ENCODE assay signal across 8 mouse cellular contexts in the genomic region with DNA sequence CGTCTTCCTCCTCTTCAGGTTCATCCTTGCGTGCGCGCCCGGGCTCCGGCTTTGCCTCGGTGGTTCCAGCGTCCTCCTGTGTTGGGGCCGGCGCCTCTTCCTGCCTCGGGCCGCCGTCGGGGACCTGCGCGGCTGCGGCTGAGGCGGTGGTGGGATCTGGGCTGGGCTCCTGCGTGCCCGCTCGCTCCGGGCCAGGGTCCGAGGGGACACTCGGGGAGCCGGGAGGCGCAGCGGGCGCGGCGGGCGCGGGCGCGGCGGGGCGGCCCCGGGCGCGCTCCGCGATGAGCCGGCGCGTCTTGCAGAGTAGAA. TPM values are rescaled to one million over a fixed set of nuclear protein-coding genes. Genes with fewer than 3 reads are reported as not detected.
DNase-seq lines count a peak whose midpoint lies in the region; ATAC-seq and TF ChIP-seq lines count a peak whose summit lies in the region.
"Had no signal": no experiment of that assay in that cellular context is flagged by ENCODE, and none has a peak within 500 bp of the region (broad histone marks: within the 10 kb centered on the region; RNA-seq: fewer than 3 reads in every experiment).

No protein-coding gene starts in this region.

- peak overlapping the region; percentile 92 for H3K4me3 ChIP-seq in layer of hippocampus, adult 2 months
- H3K4me3 ChIP-seq in embryonic facial prominence, embryonic 11.5 days (ENCODE audit: low read depth, low read length), result peak overlapping the region; percentile 70
- H3K4me3 ChIP-seq in hindbrain, embryonic 12.5 days, result peak overlapping the region; percentile 92
- H3K4me3 ChIP-seq in midbrain, embryonic 14.5 days (replicated peaks; ENCODE audit: low read depth, low read length), result peak overlapping the region; percentile 95

- TF ChIP-seq CTCF in layer of hippocampus, adult 2 months (conservative IDR thresholded peaks at IDR 0.05), result no peak

- H3K9me3 ChIP-seq in embryonic facial prominence, embryonic 11.5 days (replicated peaks; ENCODE audit: control insufficient read depth, low read length), result no peaks in the 10 kb centered on the region
- no peaks in the 10 kb centered on the region for H3K9me3 ChIP-seq in hindbrain, embryonic 12.5 days (replicated peaks)
- H3K9me3 ChIP-seq in midbrain, embryonic 14.5 days (ENCODE audit: control insufficient read depth, low read length), result no peaks in the 10 kb centered on the region

- no peaks in the 10 kb centered on the region; the same call in 1 of the 2 replicates for H3K4me1 ChIP-seq in embryonic facial prominence, embryonic 11.5 days (ENCODE audit: control insufficient read depth, insufficient read depth, low read length)
- peaks cover 38% of the 10 kb centered on the region for H3K4me1 ChIP-seq in hindbrain, embryonic 12.5 days
- peaks cover 37% of the 10 kb centered on the region for H3K4me1 ChIP-seq in midbrain, embryonic 14.5 days (ENCODE audit: control insufficient read depth, insufficient read depth, low read length)

- H3K36me3 ChIP-seq in embryonic facial prominence, embryonic 11.5 days (replicated peaks; ENCODE audit: control insufficient read depth, insufficient read depth, low read depth, low read length), result no peaks in the 10 kb centered on the region
- peaks cover 4% of the 10 kb centered on the region; the same call in 1 of the 2 replicates for H3K36me3 ChIP-seq in hindbrain, embryonic 12.5 days
- H3K36me3 ChIP-seq in midbrain, embryonic 14.5 days (ENCODE audit: control insufficient read depth, insufficient read depth, low read length), result no peaks in the 10 kb centered on the region

- peak overlapping the region; percentile 98 for H3K4me2 ChIP-seq in embryonic facial prominence, embryonic 11.5 days (ENCODE audit: low read depth, low read length)
- H3K4me2 ChIP-seq in hindbrain, embryonic 12.5 days (replicated peaks), result peak overlapping the region; percentile 90
- H3K4me2 ChIP-seq in midbrain, embryonic 14.5 days (ENCODE audit: low read length), result peak overlapping the region; percentile 97

- H3K9ac ChIP-seq in embryonic facial prominence, embryonic 11.5 days (replicated peaks; ENCODE audit: low read length), result peak overlapping the region; percentile 74
- H3K9ac ChIP-seq in hindbrain, embryonic 12.5 days, result peak overlapping the region; percentile 96
- H3K9ac ChIP-seq in midbrain, embryonic 14.5 days (replicated peaks; ENCODE audit: low read length), result peak overlapping the region; percentile 98

- H3K27me3 ChIP-seq in embryonic facial prominence, embryonic 11.5 days (ENCODE audit: control insufficient read depth, insufficient read depth, low read length), result peaks cover 34% of the 10 kb centered on the region
- peaks cover 25% of the 10 kb centered on the region for H3K27me3 ChIP-seq in hindbrain, embryonic 12.5 days
- H3K27me3 ChIP-seq in midbrain, embryonic 14.5 days (ENCODE audit: control insufficient read depth, insufficient read depth, low read length), result no peaks in the 10 kb centered on the region

- peak overlapping the region; percentile 96 for H3K27ac ChIP-seq in layer of hippocampus, adult 2 months
- no peak overlapping the region for H3K27ac ChIP-seq in embryonic facial prominence, embryonic 11.5 days (replicated peaks; ENCODE audit: low read depth, low read length)
- H3K27ac ChIP-seq in hindbrain, embryonic 12.5 days, result peak overlapping the region; percentile 93
- H3K27ac ChIP-seq in midbrain, embryonic 14.5 days (replicated peaks; ENCODE audit: low read depth, low read length), result peak overlapping the region; percentile 93
- H3K27ac ChIP-seq: macrophage had no signal

- no peak for DNase-seq in layer of hippocampus, adult 2 months (ENCODE audit: low spot score in 2 of 2)
- DNase-seq in layer of hippocampus, postnatal 36 days, result no peak
- DNase-seq in embryonic facial prominence, embryonic 11.5 days (ENCODE audit: low spot score), result no peak
- peak; percentile 60 for DNase-seq in midbrain, embryonic 14.5 days
- DNase-seq in adrenal gland, postnatal 14 days, result no peak

- no peak for ATAC-seq in embryonic facial prominence, embryonic 11.5 days (replicated peaks; ENCODE audit: insufficient number of reproducible peaks, low FRiP score, low TSS enrichment, low read depth)
- peak; percentile 30 for ATAC-seq in hindbrain, embryonic 12.5 days (ENCODE audit: low FRiP score)
- ATAC-seq in midbrain, embryonic 14.5 days (ENCODE audit: low FRiP score, low TSS enrichment), result no peak
- no peak for ATAC-seq in megakaryocyte-erythroid progenitor cell, adult 5-6 weeks (replicated peaks; ENCODE audit: low FRiP score, low TSS enrichment, poor library complexity, severe bottlenecking)

- WGBS in embryonic facial prominence, embryonic 11.5 days, result under 1% methylated on average over 43 of the region's 44 CpGs
- WGBS in hindbrain, embryonic 12.5 days, result 1% methylated on average over 28 of the region's 44 CpGs
- under 1% methylated on average over 40 of the region's 44 CpGs for WGBS in midbrain, embryonic 14.5 days

RNA-seq across cellular contexts. Expression of gene Wnk2, which starts 1.2 kb away (rescaled TPM):
- 100 to 1,000 TPM in 1 of 2 experiments, 10 to 100 TPM in 1; 99.2 to 101 TPM for total RNA-seq in layer of hippocampus, adult 2 months (2021)
- total RNA-seq in layer of hippocampus, postnatal 36 days (2021), result 10 to 100 TPM; 85.8 to 99.2 TPM
- 2.5 and 2.6 TPM in 2 replicates for polyA plus RNA-seq in embryonic facial prominence, embryonic 11.5 days (2014; fragmentation: Nextera tagmentation; extraction: Ambion mirVana)
- polyA plus RNA-seq in hindbrain, embryonic 12.5 days (2016; fragmentation: Nextera tagmentation; extraction: Ambion mirVana), result 16.0 and 16.2 TPM in 2 replicates
- polyA plus RNA-seq in midbrain, embryonic 14.5 days (2014; fragmentation: Nextera tagmentation; extraction: Ambion mirVana), result 27.1 and 29.0 TPM in 2 replicates
- total RNA-seq in adrenal gland, postnatal 14 days (2021), result 2.6 and 3.3 TPM in 2 replicates
- 0.24 TPM in 1 of 2 replicates, not detected in the other for total RNA-seq in megakaryocyte-erythroid progenitor cell, adult 5-6 weeks (2014; fragmentation: Nextera tagmentation)
- not detected in 2 replicates for total RNA-seq in megakaryocyte-erythroid progenitor cell, adult 5-6 weeks (2017)
- polyA plus RNA-seq: macrophage had no signal

RNA-seq across cellular contexts. Expression of gene Ninj1, which starts 40.6 kb away (rescaled TPM):
- total RNA-seq in layer of hippocampus, adult 2 months (2021), result 10 to 100 TPM; 17.9 to 20.3 TPM
- 10 to 100 TPM; 18.7 to 19.3 TPM for total RNA-seq in layer of hippocampus, postnatal 36 days (2021)
- 29.8 and 30.5 TPM in 2 replicates for polyA plus RNA-seq in embryonic facial prominence, embryonic 11.5 days (2014; fragmentation: Nextera tagmentation; extraction: Ambion mirVana)
- 26.5 and 28.1 TPM in 2 replicates for polyA plus RNA-seq in hindbrain, embryonic 12.5 days (2016; fragmentation: Nextera tagmentation; extraction: Ambion mirVana)
- 15.3 and 22.0 TPM in 2 replicates for polyA plus RNA-seq in midbrain, embryonic 14.5 days (2014; fragmentation: Nextera tagmentation; extraction: Ambion mirVana)
- total RNA-seq in adrenal gland, postnatal 14 days (2021), result 69.8 and 83.7 TPM in 2 replicates
- total RNA-seq in megakaryocyte-erythroid progenitor cell, adult 5-6 weeks (2014; fragmentation: Nextera tagmentation), result 34.5 and 36.1 TPM in 2 replicates
- total RNA-seq in megakaryocyte-erythroid progenitor cell, adult 5-6 weeks (2017), result 18.7 and 18.9 TPM in 2 replicates

Comparison
In these comparisons a context has a peak if more than half of its experiments do, and no peak if none do; other contexts are left out.
1. RNA of gene Wnk2, which starts 1.2 kb away (total RNA-seq): 99.2 to 101 TPM in layer of hippocampus, adult 2 months and 85.8 to 99.2 TPM in layer of hippocampus, postnatal 36 days; 2.6 to 3.3 TPM in adrenal gland, postnatal 14 days and 0.24 TPM in megakaryocyte-erythroid progenitor cell, adult 5-6 weeks; every median in the first group is over 10 times any median in the second.
2. Peak in every context shown above with its lines, with median percentiles within 50 percentile points of each other: H3K4me3 ChIP-seq, H3K4me2 ChIP-seq and H3K9ac ChIP-seq.